Mouse (Mus musculus) spleen, adult 2 months (tissue): Measurements from ENCODE around the gene Kcnk5.

Experiments used
- CTCF ChIP-seq: fragments of 200-500 bp; IDR thresholded peaks from 2 replicates; pipeline ENCODE4 v1.5.1; 2011; ENCODE audit warnings: mild to moderate bottlenecking, inconsistent platforms; ENCODE audit not compliant: insufficient read depth, insufficient read length, insufficient replicate concordance; ENCODE audit errors: extremely low read depth
- POLR2A ChIP-seq: fragments of 200-500 bp; IDR thresholded peaks from 2 replicates; pipeline ENCODE4 v1.6.1; 2011; ENCODE audit warnings: low read depth, low read length, inconsistent platforms

- TF ChIP-seq POLR2A: no peak
- no peak for TF ChIP-seq CTCF
Measured at GRCm38 (mm10) chr14:20165413-20165812, 16.2 kb downstream of the Kcnk5 start.
